ENCODE assay signal across 20 mouse cellular contexts in the genomic region with DNA sequence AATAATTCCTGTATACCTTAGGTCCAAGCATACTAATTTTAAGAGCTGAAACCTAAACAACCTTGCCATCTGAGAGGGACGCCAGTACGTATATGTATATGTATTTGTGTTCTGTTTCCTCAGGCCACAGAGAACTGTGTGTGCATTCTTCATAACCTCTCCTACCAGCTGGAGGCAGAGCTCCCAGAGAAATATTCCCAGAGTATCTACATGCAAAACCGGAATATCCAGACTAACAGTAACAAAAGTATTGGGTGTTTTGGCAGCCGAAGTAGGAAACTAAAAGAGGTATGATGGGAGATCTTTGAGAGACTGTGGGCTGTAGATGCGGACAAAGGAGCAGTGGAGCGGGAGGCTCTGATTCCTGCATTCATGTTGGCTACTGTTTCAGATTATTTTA. TPM values are rescaled to one million over a fixed set of nuclear protein-coding genes. Genes with fewer than 3 reads are reported as not detected.
DNase-seq lines count a peak whose midpoint lies in the region; ATAC-seq lines count a peak whose summit lies in the region.
"Had no signal": no experiment of that assay in that cellular context is flagged by ENCODE, and none has a peak within 500 bp of the region (broad histone marks: within the 10 kb centered on the region; RNA-seq: fewer than 3 reads in every experiment).

No protein-coding gene starts in this region.

- no peak for DNase-seq in heart, adult 11 months
- DNase-seq in midbrain, embryonic 11.5 days (ENCODE audit: low spot score, missing footprints), result peak; percentile 17
- peak; percentile 2 for DNase-seq in lung, postnatal 14 days
- no peak for DNase-seq in layer of hippocampus, postnatal 14 days (ENCODE audit: low spot score in 2 of 2)
- DNase-seq: adrenal gland, postnatal 25 days; B cell, adult 2 months; cerebellum, adult 11-12 months; cerebellum, adult 9-11 months; kidney, postnatal 14 days; midbrain, embryonic 14.5 days; right cerebral cortex, postnatal 25 days had no signal

- H3K4me2 ChIP-seq in heart, embryonic 15.5 days, result no peak overlapping the region
- H3K4me2 ChIP-seq in midbrain, embryonic 11.5 days, result no peak overlapping the region
- H3K4me2 ChIP-seq in midbrain, embryonic 15.5 days, result no peak overlapping the region
- H3K4me2 ChIP-seq: hindbrain, embryonic 14.5 days; limb, embryonic 12.5 days; liver, embryonic 15.5 days; stomach, embryonic 15.5 days had no signal

- H3K9me3 ChIP-seq in heart, embryonic 15.5 days (replicated peaks), result no peaks in the 10 kb centered on the region
- H3K9me3 ChIP-seq in midbrain, embryonic 11.5 days (ENCODE audit: control insufficient read depth, low read length), result no peaks in the 10 kb centered on the region
- H3K9me3 ChIP-seq in midbrain, embryonic 15.5 days, result no peaks in the 10 kb centered on the region
- H3K9me3 ChIP-seq: limb, embryonic 12.5 days; liver, embryonic 15.5 days; stomach, embryonic 15.5 days had no signal

- H3K27me3 ChIP-seq in heart, embryonic 15.5 days, result no peaks in the 10 kb centered on the region
- no peaks in the 10 kb centered on the region for H3K27me3 ChIP-seq in midbrain, embryonic 11.5 days (ENCODE audit: control insufficient read depth, insufficient read depth, low read length)
- H3K27me3 ChIP-seq in midbrain, embryonic 15.5 days (replicated peaks), result no peaks in the 10 kb centered on the region
- H3K27me3 ChIP-seq: limb, embryonic 12.5 days; liver, embryonic 15.5 days; stomach, embryonic 15.5 days had no signal

- H3K4me1 ChIP-seq in heart, embryonic 15.5 days (replicated peaks), result peaks cover 21% of the 10 kb centered on the region
- H3K4me1 ChIP-seq in midbrain, embryonic 11.5 days (ENCODE audit: control insufficient read depth, insufficient read depth, low read length), result no peaks in the 10 kb centered on the region
- H3K4me1 ChIP-seq in midbrain, embryonic 15.5 days, result no peaks in the 10 kb centered on the region
- H3K4me1 ChIP-seq: limb, embryonic 12.5 days; liver, embryonic 15.5 days; stomach, embryonic 15.5 days had no signal

- WGBS in heart, embryonic 15.5 days, result 85% methylated on average over 6 of the region's 6 CpGs
- WGBS in midbrain, embryonic 11.5 days, result 93% methylated on average over 6 of the region's 6 CpGs
- WGBS in midbrain, embryonic 15.5 days, result 95% methylated on average over 6 of the region's 6 CpGs

- ATAC-seq in heart, embryonic 15.5 days (replicated peaks; ENCODE audit: insufficient number of reproducible peaks, insufficient read depth, low FRiP score, low read depth), result no peak
- no peak for ATAC-seq in midbrain, embryonic 11.5 days (ENCODE audit: low FRiP score)
- no peak for ATAC-seq in midbrain, embryonic 15.5 days (replicated peaks)
- ATAC-seq: forebrain, embryonic 14.5 days; intestine, postnatal 0 days had no signal

- 0 out of 2 replicates have a peak overlapping the region, but pooled peaks have one; percentile 1 for H3K27ac ChIP-seq in heart, embryonic 15.5 days
- no peak overlapping the region for H3K27ac ChIP-seq in midbrain, embryonic 11.5 days (ENCODE audit: low read depth, low read length)
- H3K27ac ChIP-seq in midbrain, embryonic 15.5 days, result no peak overlapping the region
- H3K27ac ChIP-seq: hindbrain, embryonic 14.5 days; limb, embryonic 12.5 days; liver, embryonic 15.5 days; macrophage; stomach, embryonic 15.5 days had no signal

- H3K4me3 ChIP-seq in heart, embryonic 15.5 days, result no peak overlapping the region
- no peak overlapping the region for H3K4me3 ChIP-seq in midbrain, embryonic 11.5 days (ENCODE audit: low read depth, low read length)
- H3K4me3 ChIP-seq in midbrain, embryonic 15.5 days, result no peak overlapping the region
- H3K4me3 ChIP-seq: limb, embryonic 12.5 days; liver, embryonic 15.5 days; stomach, embryonic 15.5 days had no signal

- no peak overlapping the region for H3K9ac ChIP-seq in heart, embryonic 15.5 days
- H3K9ac ChIP-seq in midbrain, embryonic 11.5 days (ENCODE audit: low read length), result no peak overlapping the region
- H3K9ac ChIP-seq in midbrain, embryonic 15.5 days, result no peak overlapping the region
- H3K9ac ChIP-seq: hindbrain, embryonic 14.5 days; limb, embryonic 12.5 days; liver, embryonic 15.5 days; stomach, embryonic 15.5 days had no signal

- peaks cover 32% of the 10 kb centered on the region for H3K36me3 ChIP-seq in heart, embryonic 15.5 days
- no peaks in the 10 kb centered on the region for H3K36me3 ChIP-seq in midbrain, embryonic 11.5 days (ENCODE audit: control insufficient read depth, insufficient read depth, low read length)
- H3K36me3 ChIP-seq in midbrain, embryonic 15.5 days (replicated peaks), result no peaks in the 10 kb centered on the region
- H3K36me3 ChIP-seq: limb, embryonic 12.5 days; liver, embryonic 15.5 days; stomach, embryonic 15.5 days had no signal

RNA-seq across cellular contexts. Expression of a gene that starts 41.3 kb away (rescaled TPM):
- polyA plus RNA-seq in heart, embryonic 15.5 days (2015; fragmentation: Nextera tagmentation; extraction: Ambion mirVana), result 38.4 and 41.1 TPM in 2 replicates
- polyA plus RNA-seq in midbrain, embryonic 11.5 days (2014; fragmentation: Nextera tagmentation; extraction: Ambion mirVana), result 41.2 and 44.2 TPM in 2 replicates
- polyA plus RNA-seq in midbrain, embryonic 15.5 days (2015; fragmentation: Nextera tagmentation; extraction: Ambion mirVana), result 23.5 and 26.4 TPM in 2 replicates
- total RNA-seq in layer of hippocampus, postnatal 14 days (2021), result 10 to 100 TPM; 19.7 to 20.0 TPM

RNA-seq across cellular contexts. Expression of a gene that starts 48.4 kb away (rescaled TPM):
- 107 and 114 TPM in 2 replicates for polyA plus RNA-seq in heart, embryonic 15.5 days (2015; fragmentation: Nextera tagmentation; extraction: Ambion mirVana)
- 4.2 and 5.5 TPM in 2 replicates for polyA plus RNA-seq in midbrain, embryonic 11.5 days (2014; fragmentation: Nextera tagmentation; extraction: Ambion mirVana)
- 0.85 and 1.0 TPM in 2 replicates for polyA plus RNA-seq in midbrain, embryonic 15.5 days (2015; fragmentation: Nextera tagmentation; extraction: Ambion mirVana)
- total RNA-seq in layer of hippocampus, postnatal 14 days (2021), result 10 to 100 TPM; 41.2 to 43.9 TPM

Comparison
In these comparisons a context has a peak if more than half of its experiments do, and no peak if none do; other contexts are left out.
1. DNase-seq: peak in midbrain, embryonic 11.5 days (single experiment) and lung, postnatal 14 days (single experiment); none in heart, adult 11 months (single experiment) and layer of hippocampus, postnatal 14 days (0 of 2).
2. RNA of a gene that starts 48.4 kb away (polyA plus RNA-seq): 107 to 114 TPM in heart, embryonic 15.5 days; 4.2 to 5.5 TPM in midbrain, embryonic 11.5 days and 0.85 to 1.0 TPM in midbrain, embryonic 15.5 days; every median in the first group is over 10 times any median in the second.